Mouse (Mus musculus) liver, embryonic 11.5 days (tissue): ENCODE results near the gene Lpin3. TPM values are rescaled to one million over a fixed set of nuclear protein-coding genes. Genes with fewer than 3 reads are reported as not detected.

ENCODE experiments used
- ATAC-seq: fragments of 200-750 bp; cut with Nextera tagmentation; replicated peaks from 2 replicates; pipeline ENCODE4 v1.8.0; 2017; ENCODE audit warnings: moderate number of reproducible peaks, mild to moderate bottlenecking, moderate TSS enrichment, moderate library complexity; ENCODE audit not compliant: low FRiP score
- DNase-seq: peaks from one replicate; pipeline ENCODE4 v3.0.0-alpha.2; 2017; ENCODE audit warnings: low spot score
- H3K27ac ChIP-seq: fragments of 300-500 bp; sonication (generic); 2 replicates; pipeline ENCODE4 v1.5.1; 2014; ENCODE audit warnings: mild to moderate bottlenecking, low read depth, low read length, control low read depth
- H3K27me3 ChIP-seq: fragments of 300-500 bp; sonication (generic); replicated peaks from 2 replicates; pipeline ENCODE4 v1.6.1; 2014; ENCODE audit warnings: low read length, mixed read lengths; ENCODE audit not compliant: control insufficient read depth, insufficient read depth
- H3K36me3 ChIP-seq: fragments of 300-500 bp; sonication (generic); 2 replicates; pipeline ENCODE4 v1.6.1; 2014; ENCODE audit warnings: mild to moderate bottlenecking, low read length, moderate library complexity, mixed read lengths; ENCODE audit not compliant: control insufficient read depth, insufficient read depth
- H3K4me1 ChIP-seq: fragments of 300-500 bp; sonication (generic); replicated peaks from 2 replicates; pipeline ENCODE4 v1.6.1; 2014; ENCODE audit warnings: low read length, mixed read lengths; ENCODE audit not compliant: control insufficient read depth, insufficient read depth
- H3K4me2 ChIP-seq: fragments of 300-500 bp; sonication (generic); 2 replicates; pipeline ENCODE4 v1.6.1; 2014; ENCODE audit warnings: mild to moderate bottlenecking, control low read depth, moderate library complexity
- H3K4me3 ChIP-seq: fragments of 300-500 bp; sonication (generic); 2 replicates; pipeline ENCODE4 v1.5.1; 2014; ENCODE audit warnings: low read depth, low read length, control low read depth
- H3K9ac ChIP-seq: fragments of 300-500 bp; sonication (generic); 2 replicates; pipeline ENCODE4 v1.6.1; 2014; ENCODE audit warnings: low read depth, low read length, control low read depth
- H3K9me3 ChIP-seq: fragments of 300-500 bp; sonication (generic); 2 replicates; pipeline ENCODE4 v1.6.1; 2016; ENCODE audit warnings: low read length, inconsistent platforms, mixed read lengths; ENCODE audit not compliant: control insufficient read depth
- WGBS: fragments of 180-500 bp; shearing (Covaris S2); extraction: QIAGEN DNeasy Blood & Tissue Kit; methylation state at CpG from one replicate; pipeline ENCODE4 v1.1.7; 2014; 5-methylcytosine and 5-hydroxymethylcytosine counted together
- polyA plus RNA-seq: library from polyadenylated mRNA; unstranded; fragments of >200 nt; fragmentation: Nextera tagmentation; extraction: Ambion mirVana; gene quantifications from 2 replicates; pipeline ENCODE4 v1.2.1, GENCODE M21; 2014

The Lpin3 gene
- polyA plus RNA-seq, 1 experiment from 2014 or later, result 1.3 TPM

GRCm38 (mm10) chr2:160881462-160882101 is 1.1 kb downstream of the Lpin3 start:
- WGBS, result 40% methylated on average over 6 of the region's 6 CpGs
- Histone ChIP-seq H3K4me2 (no peak overlapping the region), H3K27me3 (no peaks in the 10 kb centered on the region), H3K36me3 (no peaks in the 10 kb centered on the region), H3K27ac (no peak overlapping the region), H3K4me3 (no peak overlapping the region), H3K9me3 (no peaks in the 10 kb centered on the region), H3K9ac (no peak overlapping the region), H3K4me1 (no peaks in the 10 kb centered on the region)
- ATAC-seq (no peak), DNase-seq (no peak)

- no peak overlapping the region for H3K9ac ChIP-seq
- DNase-seq (no peak), ATAC-seq (no peak)
- H3K27ac ChIP-seq, result no peak overlapping the region
- H3K9me3 ChIP-seq, result no peaks in the 10 kb centered on the region
- H3K27me3 ChIP-seq, result no peaks in the 10 kb centered on the region
- no peaks in the 10 kb centered on the region for H3K36me3 ChIP-seq
- no peaks in the 10 kb centered on the region for H3K4me1 ChIP-seq
- H3K4me3 ChIP-seq, result no peak overlapping the region
- 78% methylated on average over 5 of the region's 5 CpGs for whole genome bisulfite sequencing
- H3K4me2 ChIP-seq, result no peak overlapping the region
These were observed 2.0 kb downstream of the Lpin3 start for GRCm38 (mm10) chr2:160882436-160882835.

- no peaks in the 10 kb centered on the region for H3K36me3 ChIP-seq
- H3K27ac ChIP-seq, result no peak overlapping the region
- 82% methylated on average over 4 of the region's 4 CpGs for WGBS
- no peaks in the 10 kb centered on the region for H3K4me1 ChIP-seq
- no peak for DNase-seq
- H3K9me3 ChIP-seq, result no peaks in the 10 kb centered on the region
- H3K27me3 ChIP-seq, result peaks cover 3% of the 10 kb centered on the region; the same call in 1 of the 2 replicates
- H3K4me2 ChIP-seq, result no peak overlapping the region
- no peak overlapping the region for H3K4me3 ChIP-seq
- no peak overlapping the region for H3K9ac ChIP-seq
- ATAC-seq, result no peak
These were observed 3.4 kb downstream of the Lpin3 start for GRCm38 (mm10) chr2:160883912-160884311.

GRCm38 (mm10) chr2:160884830-160885229 is 4.4 kb downstream of the Lpin3 start:
- 11% methylated on average over 2 of the region's 2 CpGs for WGBS
- Histone ChIP-seq H3K4me1 (no peaks in the 10 kb centered on the region), H3K36me3 (no peaks in the 10 kb centered on the region), H3K27me3 (peaks cover 3% of the 10 kb centered on the region; the same call in 1 of the 2 replicates), H3K9me3 (no peaks in the 10 kb centered on the region), H3K4me2 (no peak overlapping the region), H3K4me3 (no peak overlapping the region), H3K9ac (no peak overlapping the region), H3K27ac (no peak overlapping the region)
- ATAC-seq, result no peak
- DNase-seq, result no peak

GRCm38 (mm10) chr2:160886221-160886620 is 5.8 kb downstream of the Lpin3 start:
- WGBS, result 74% methylated on average over 3 of the region's 3 CpGs
- no peak for ATAC-seq
- Histone ChIP-seq H3K9me3 (no peaks in the 10 kb centered on the region), H3K4me2 (no peak overlapping the region), H3K4me3 (no peak overlapping the region), H3K27ac (no peak overlapping the region), H3K4me1 (no peaks in the 10 kb centered on the region), H3K27me3 (peaks cover 3% of the 10 kb centered on the region; the same call in 1 of the 2 replicates), H3K36me3 (no peaks in the 10 kb centered on the region), H3K9ac (no peak overlapping the region)
- no peak for DNase-seq

GRCm38 (mm10) chr2:160887284-160887683 is 6.8 kb downstream of the Lpin3 start:
- Histone ChIP-seq H3K4me3 (peak overlapping the region; percentile 57), H3K9ac (0 out of 2 replicates have a peak overlapping the region, but pooled peaks have one; percentile 38), H3K4me1 (no peaks in the 10 kb centered on the region), H3K27me3 (peaks cover 3% of the 10 kb centered on the region; the same call in 1 of the 2 replicates), H3K36me3 (no peaks in the 10 kb centered on the region), H3K9me3 (no peaks in the 10 kb centered on the region), H3K4me2 (peak overlapping the region; percentile 87), H3K27ac (no peak overlapping the region)
- 3% methylated on average over 11 of the region's 11 CpGs for WGBS
- ATAC-seq (peak; percentile 85), DNase-seq (peak; percentile 77)

GRCm38 (mm10) chr2:160887859-160888258 is 7.4 kb downstream of the Lpin3 start:
- no peak overlapping the region for H3K27ac ChIP-seq
- DNase-seq (peak; percentile 50), ATAC-seq (peak; percentile 75)
- H3K9ac ChIP-seq, result peak overlapping the region; percentile 38
- WGBS, result 1% methylated on average over 26 of the region's 26 CpGs
- H3K4me1 ChIP-seq, result no peaks in the 10 kb centered on the region
- H3K27me3 ChIP-seq, result peaks cover 3% of the 10 kb centered on the region; the same call in 1 of the 2 replicates
- no peaks in the 10 kb centered on the region for H3K9me3 ChIP-seq
- H3K4me3 ChIP-seq, result peak overlapping the region; percentile 57
- no peaks in the 10 kb centered on the region for H3K36me3 ChIP-seq
- peak overlapping the region; percentile 87 for H3K4me2 ChIP-seq

GRCm38 (mm10) chr2:160891045-160891444 is 10.6 kb downstream of the Lpin3 start:
- WGBS, result 80% methylated on average over 5 of the region's 5 CpGs
- H3K27me3 ChIP-seq, result peaks cover 3% of the 10 kb centered on the region; the same call in 1 of the 2 replicates
- DNase-seq (no peak), ATAC-seq (no peak)
- no peaks in the 10 kb centered on the region for H3K4me1 ChIP-seq
- H3K27ac ChIP-seq, result no peak overlapping the region
- no peak overlapping the region for H3K9ac ChIP-seq
- no peak overlapping the region for H3K4me3 ChIP-seq
- no peaks in the 10 kb centered on the region for H3K36me3 ChIP-seq
- H3K4me2 ChIP-seq, result no peak overlapping the region
- H3K9me3 ChIP-seq, result no peaks in the 10 kb centered on the region

- Histone ChIP-seq H3K9me3 (no peaks in the 10 kb centered on the region), H3K4me3 (no peak overlapping the region), H3K27ac (no peak overlapping the region), H3K27me3 (peaks cover 3% of the 10 kb centered on the region; the same call in 1 of the 2 replicates), H3K4me2 (no peak overlapping the region), H3K36me3 (no peaks in the 10 kb centered on the region), H3K4me1 (no peaks in the 10 kb centered on the region), H3K9ac (no peak overlapping the region)
- 86% methylated on average over 9 of the region's 9 CpGs for WGBS
- DNase-seq (no peak), ATAC-seq (no peak)
These were observed 11.2 kb downstream of the Lpin3 start for GRCm38 (mm10) chr2:160891697-160892096.
